Mouse (Mus musculus): ENCODE results near the gene Nisch. TPM values are rescaled to one million over a fixed set of nuclear protein-coding genes. Genes with fewer than 3 reads are reported as not detected.
A peak's percentile ranks its signal among the peaks of the same experiment; 100 is the strongest.

Nisch gene
- polyA plus RNA-seq, 1 experiment, result 157 TPM

GRCm38 (mm10) chr14:31217666-31218065, 920 bp upstream of the Nisch start, which contains the start of gene Sema3g:
Gene Sema3g (plus strand): TSS chr14:31217860.
- Histone ChIP-seq H3K27ac (ENCODE audit: insufficient read depth, low read depth, low read length) (no peak within 1 kb of the TSS), H3K4me3 (ENCODE audit: low read depth, low read length) (peak within 1 kb of the TSS; percentile 17), H3K27me3 (ENCODE audit: control insufficient read depth, insufficient read depth, low read length) (no peaks in the 10 kb centered on the region), H3K36me3 (ENCODE audit: control insufficient read depth, insufficient read depth, low read length) (no peaks in the 10 kb centered on the region), H3K4me1 (ENCODE audit: control insufficient read depth, insufficient read depth, insufficient read length, low read length) (peaks cover 5% of the 10 kb centered on the region)
- TF ChIP-seq POLR2A (IDR thresholded peaks at IDR 0.05; ENCODE audit: low read depth, low read length), result no peak
- peak; percentile 38; the same call in 1 of the 2 replicates for TF ChIP-seq CTCF (IDR thresholded peaks at IDR 0.05; ENCODE audit: extremely low read depth, insufficient read length, insufficient replicate concordance, low read depth, low read length)
- 12% methylated on average over 11 of the region's 11 CpGs for WGBS

GRCm38 (mm10) chr14:31215157-31216002, 1.4 kb downstream of the Nisch start:
- peaks cover 5% of the 10 kb centered on the region for H3K4me1 ChIP-seq (ENCODE audit: control insufficient read depth, insufficient read depth, insufficient read length, low read length)
- TF ChIP-seq POLR2A (IDR thresholded peaks at IDR 0.05; ENCODE audit: low read depth, low read length) (no peak), CTCF (IDR thresholded peaks at IDR 0.05; ENCODE audit: extremely low read depth, insufficient read length, insufficient replicate concordance, low read depth, low read length) (peak; percentile 79; the same call in 1 of the 2 replicates)
- WGBS, result 30% methylated on average over 15 of the region's 15 CpGs
- no peak overlapping the region for H3K27ac ChIP-seq (ENCODE audit: insufficient read depth, low read depth, low read length)
- no peak overlapping the region for H3K4me3 ChIP-seq (ENCODE audit: low read depth, low read length)
- H3K36me3 ChIP-seq (ENCODE audit: control insufficient read depth, insufficient read depth, low read length), result no peaks in the 10 kb centered on the region
- H3K27me3 ChIP-seq (ENCODE audit: control insufficient read depth, insufficient read depth, low read length), result no peaks in the 10 kb centered on the region

DNA sequence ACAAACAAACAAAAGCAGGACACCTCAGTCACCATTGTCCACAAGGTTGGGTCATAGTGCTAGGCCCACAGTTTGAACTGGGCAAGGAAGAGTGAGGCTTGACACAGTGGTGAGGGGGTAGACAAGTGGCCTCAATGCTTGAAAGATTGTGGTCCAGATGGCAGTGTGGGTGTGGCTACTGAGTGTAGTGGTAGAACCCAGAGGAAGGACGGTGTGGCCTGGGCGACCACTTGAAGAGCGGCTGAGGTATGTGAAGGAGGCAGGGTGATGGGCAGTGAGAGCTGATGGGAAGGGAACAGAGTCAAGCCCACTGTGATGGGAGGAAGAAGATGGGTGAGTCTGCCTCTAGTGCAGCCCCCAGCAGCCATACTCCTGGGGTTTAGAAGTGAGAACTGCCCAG, 2.1 kb downstream of the Nisch start:
- 89% methylated on average over 3 of the region's 3 CpGs for WGBS
- Histone ChIP-seq H3K36me3 (ENCODE audit: control insufficient read depth, insufficient read depth, low read length) (no peaks in the 10 kb centered on the region), H3K27ac (ENCODE audit: insufficient read depth, low read depth, low read length) (no peak overlapping the region), H3K4me1 (ENCODE audit: control insufficient read depth, insufficient read depth, insufficient read length, low read length) (peaks cover 5% of the 10 kb centered on the region), H3K27me3 (ENCODE audit: control insufficient read depth, insufficient read depth, low read length) (no peaks in the 10 kb centered on the region), H3K4me3 (ENCODE audit: low read depth, low read length) (no peak overlapping the region)
- TF ChIP-seq CTCF (IDR thresholded peaks at IDR 0.05; ENCODE audit: extremely low read depth, insufficient read length, insufficient replicate concordance, low read depth, low read length) (no peak), POLR2A (IDR thresholded peaks at IDR 0.05; ENCODE audit: low read depth, low read length) (no peak)

- TF ChIP-seq POLR2A (IDR thresholded peaks at IDR 0.05; ENCODE audit: low read depth, low read length) (no peak), CTCF (IDR thresholded peaks at IDR 0.05; ENCODE audit: extremely low read depth, insufficient read length, insufficient replicate concordance, low read depth, low read length) (no peak)
- Histone ChIP-seq H3K36me3 (ENCODE audit: control insufficient read depth, insufficient read depth, low read length) (no peaks in the 10 kb centered on the region), H3K27ac (ENCODE audit: insufficient read depth, low read depth, low read length) (no peak overlapping the region), H3K4me1 (ENCODE audit: control insufficient read depth, insufficient read depth, insufficient read length, low read length) (peaks cover 5% of the 10 kb centered on the region), H3K4me3 (ENCODE audit: low read depth, low read length) (no peak overlapping the region), H3K27me3 (ENCODE audit: control insufficient read depth, insufficient read depth, low read length) (no peaks in the 10 kb centered on the region)
- 71% methylated on average over 8 of the region's 8 CpGs for WGBS
Measured at GRCm38 (mm10) chr14:31213868-31214267, 2.9 kb downstream of the Nisch start.

DNA sequence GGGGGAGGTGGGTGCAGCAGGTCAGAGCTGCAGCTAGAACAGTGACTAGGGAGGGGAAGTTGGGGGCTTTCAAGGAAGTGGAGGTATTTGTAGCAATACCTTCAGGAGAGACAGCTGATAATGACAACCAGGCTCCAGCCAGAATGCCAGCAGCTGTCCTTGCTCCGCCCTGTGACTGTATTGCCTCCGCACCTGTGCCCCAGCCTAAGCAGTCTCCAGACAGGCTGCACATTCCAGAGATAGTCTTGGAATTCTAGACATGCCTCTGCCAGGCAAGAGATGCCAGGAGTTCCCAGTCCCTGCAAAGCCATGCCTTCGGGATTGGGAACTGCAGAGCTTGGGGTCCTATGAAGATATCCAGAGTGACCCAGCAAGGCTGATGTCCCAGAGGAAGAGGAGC, 4.2 kb downstream of the Nisch start:
- Histone ChIP-seq H3K27me3 (ENCODE audit: control insufficient read depth, insufficient read depth, low read length) (no peaks in the 10 kb centered on the region), H3K36me3 (ENCODE audit: control insufficient read depth, insufficient read depth, low read length) (no peaks in the 10 kb centered on the region), H3K27ac (ENCODE audit: insufficient read depth, low read depth, low read length) (no peak overlapping the region), H3K4me1 (ENCODE audit: control insufficient read depth, insufficient read depth, insufficient read length, low read length) (peaks cover 2% of the 10 kb centered on the region), H3K4me3 (ENCODE audit: low read depth, low read length) (no peak overlapping the region)
- 46% methylated on average over 3 of the region's 3 CpGs for WGBS
- TF ChIP-seq CTCF (IDR thresholded peaks at IDR 0.05; ENCODE audit: extremely low read depth, insufficient read length, insufficient replicate concordance, low read depth, low read length), result no peak
- no peak for TF ChIP-seq POLR2A (IDR thresholded peaks at IDR 0.05; ENCODE audit: low read depth, low read length)

GRCm38 (mm10) chr14:31211854-31212253, 4.9 kb downstream of the Nisch start:
- H3K27ac ChIP-seq (ENCODE audit: insufficient read depth, low read depth, low read length), result no peak overlapping the region
- TF ChIP-seq CTCF (IDR thresholded peaks at IDR 0.05; ENCODE audit: extremely low read depth, insufficient read length, insufficient replicate concordance, low read depth, low read length) (no peak), POLR2A (IDR thresholded peaks at IDR 0.05; ENCODE audit: low read depth, low read length) (no peak)
- H3K36me3 ChIP-seq (ENCODE audit: control insufficient read depth, insufficient read depth, low read length), result no peaks in the 10 kb centered on the region
- WGBS, result 92% methylated on average over 6 of the region's 6 CpGs
- H3K4me3 ChIP-seq (ENCODE audit: low read depth, low read length), result no peak overlapping the region
- H3K4me1 ChIP-seq (ENCODE audit: control insufficient read depth, insufficient read depth, insufficient read length, low read length), result peaks cover 6% of the 10 kb centered on the region; the same call in 1 of the 2 replicates
- H3K27me3 ChIP-seq (ENCODE audit: control insufficient read depth, insufficient read depth, low read length), result no peaks in the 10 kb centered on the region

GRCm38 (mm10) chr14:31209133-31209557, 7.6 kb downstream of the Nisch start:
- Histone ChIP-seq H3K4me3 (ENCODE audit: low read depth, low read length) (no peak overlapping the region), H3K36me3 (ENCODE audit: control insufficient read depth, insufficient read depth, low read length) (no peaks in the 10 kb centered on the region), H3K27me3 (ENCODE audit: control insufficient read depth, insufficient read depth, low read length) (no peaks in the 10 kb centered on the region), H3K27ac (ENCODE audit: insufficient read depth, low read depth, low read length) (no peak overlapping the region), H3K4me1 (ENCODE audit: control insufficient read depth, insufficient read depth, insufficient read length, low read length) (peaks cover 13% of the 10 kb centered on the region; the same call in 1 of the 2 replicates)
- no peak for TF ChIP-seq CTCF (IDR thresholded peaks at IDR 0.05; ENCODE audit: extremely low read depth, insufficient read length, insufficient replicate concordance, low read depth, low read length)
- TF ChIP-seq POLR2A (IDR thresholded peaks at IDR 0.05; ENCODE audit: low read depth, low read length), result no peak
- WGBS, result 90% methylated on average over 4 of the region's 4 CpGs
